Mouse (Mus musculus) CD8-positive naive resting alpha-beta T cell, adult 2 months (primary cell): ENCODE measurements around the gene Zfyve16.

ENCODE experiments used
- DNase-seq, 2 experiments: peaks; one replicate each; pipeline ENCODE4 v3.0.0; 2022; ENCODE audit warnings: low read depth in 2 of 2, low spot score in 2 of 2

Zfyve16 gene

GRCm38 (mm10) chr13:92469381-92469780 is 61.3 kb downstream of the Zfyve16 start:
- no peak for DNase-seq

DNA sequence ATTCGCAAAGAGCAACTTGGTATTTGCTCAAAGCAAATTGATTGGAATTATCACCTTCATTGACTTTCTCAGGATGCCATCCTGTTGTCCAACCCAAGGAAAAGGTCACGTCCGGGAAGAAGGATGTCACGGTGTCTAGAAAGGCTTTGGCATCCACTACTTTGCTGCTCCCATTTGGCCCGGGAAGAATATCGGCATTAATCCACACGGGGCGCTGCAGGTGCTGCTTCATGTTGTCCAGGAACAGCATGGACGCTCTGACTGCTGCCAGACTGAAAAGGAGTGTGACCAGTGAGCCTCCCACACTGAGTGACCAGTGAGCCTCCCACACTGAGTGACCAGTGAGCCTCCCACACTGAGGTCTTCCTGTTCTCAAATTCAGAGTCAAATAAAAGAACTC is 62.8 kb downstream of the Zfyve16 start:
- DNase-seq: no peak

DNA sequence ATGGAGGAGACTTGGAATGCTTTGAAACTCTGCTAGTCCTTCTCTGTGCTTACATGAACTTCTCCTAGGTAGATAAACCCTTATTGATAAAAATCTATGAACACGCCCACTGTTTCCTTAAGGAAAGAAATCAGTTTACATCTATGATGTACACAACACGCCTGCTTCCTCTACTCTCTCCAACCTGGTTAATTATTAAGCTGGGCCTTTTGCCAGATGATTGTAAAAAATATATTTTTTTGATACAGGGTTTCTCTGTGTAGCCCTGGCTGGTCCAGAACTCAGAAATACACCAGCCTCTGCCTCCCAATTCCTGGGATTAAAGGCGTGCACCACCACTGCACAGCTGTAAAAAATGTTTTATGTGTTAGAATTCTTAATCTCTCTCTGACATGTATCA is 66.0 kb downstream of the Zfyve16 start:
- DNase-seq: no peak

GRCm38 (mm10) chr13:92446872-92447271 is 83.8 kb downstream of the Zfyve16 start:
- DNase-seq: no peak

- DNase-seq: no peak
Measured at GRCm38 (mm10) chr13:92440286-92440685, 90.4 kb downstream of the Zfyve16 start.

GRCm38 (mm10) chr13:92438656-92439055 is 92.0 kb downstream of the Zfyve16 start:
- no peak for DNase-seq
